Mouse (Mus musculus): ENCODE measurements around the gene Gemin4. TPM values are rescaled to one million over a fixed set of nuclear protein-coding genes. Genes with fewer than 3 reads are reported as not detected.
"Not testable (repeated sequence)": the region's sequence is repeated elsewhere in the genome, so short reads cannot be mapped to it uniquely, and the experiment has no call there.

The Gemin4 gene
- total RNA-seq, 2 experiments from 2014 or later: 5.3 to 6.6 TPM

DNA sequence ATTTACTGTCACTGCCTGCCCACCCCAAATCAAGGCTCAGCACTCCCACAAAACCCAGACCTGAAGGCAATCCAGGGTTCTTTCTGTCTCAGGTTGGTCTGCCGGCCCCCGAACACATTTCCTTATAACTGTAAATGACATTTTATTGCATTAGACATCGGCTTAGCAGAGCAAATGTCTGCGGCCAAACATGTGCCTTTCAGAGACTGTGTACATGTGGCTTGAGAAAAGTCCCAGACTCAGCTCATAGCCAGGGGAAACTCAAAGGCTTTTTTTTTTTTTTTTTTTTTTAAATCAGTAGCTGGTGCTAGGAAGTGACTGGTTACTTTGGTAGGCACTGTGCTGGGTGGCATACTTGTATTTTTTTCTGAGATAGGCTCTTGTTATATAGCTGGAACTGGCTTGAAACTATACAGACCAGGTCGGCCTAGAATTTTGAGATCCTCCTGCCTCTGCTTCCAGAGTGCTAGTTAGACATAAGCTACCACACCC, 1.4 kb downstream of the Gemin4 start:
- DNase-seq: no peak

DNA sequence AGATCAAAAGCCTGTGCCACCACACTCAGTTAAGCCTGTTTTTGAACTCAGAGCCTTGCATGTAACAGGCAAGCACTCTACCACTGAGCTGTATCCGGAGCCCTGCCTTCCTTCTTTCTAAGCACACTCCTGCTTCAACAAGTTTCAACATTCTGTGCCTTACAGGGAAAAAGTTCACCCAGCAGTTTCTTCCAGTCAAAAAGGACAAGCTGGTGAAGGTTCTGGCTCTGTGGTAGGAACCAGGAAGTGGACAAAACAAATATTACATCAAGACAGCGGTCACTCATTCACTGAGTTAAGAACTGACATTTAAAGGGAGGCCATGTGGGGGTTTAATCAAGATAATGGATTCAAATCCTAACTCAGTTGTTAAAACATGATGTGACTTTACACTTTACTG, 2.5 kb downstream of the Gemin4 start:
- DNase-seq: no peak

DNA sequence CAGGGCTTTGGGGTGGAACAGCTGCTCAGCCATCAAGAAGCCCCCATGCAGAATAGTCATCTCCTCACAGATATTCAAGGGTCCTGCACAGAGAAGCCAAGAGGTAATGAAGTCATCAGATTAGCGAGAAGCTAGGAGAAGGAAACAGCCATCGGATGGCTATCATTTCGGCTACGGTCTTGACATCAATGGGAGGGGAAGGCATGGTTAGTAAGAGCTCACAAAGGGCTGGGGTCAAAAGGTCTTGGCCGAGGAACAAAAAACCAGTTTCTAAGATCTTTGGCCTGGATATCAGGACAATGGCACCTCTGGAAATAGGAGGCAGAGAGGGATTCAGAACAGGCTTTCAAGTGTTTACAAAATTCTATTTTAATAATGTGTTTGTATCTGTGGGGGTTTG, 3.6 kb downstream of the Gemin4 start:
- DNase-seq: no peak

DNA sequence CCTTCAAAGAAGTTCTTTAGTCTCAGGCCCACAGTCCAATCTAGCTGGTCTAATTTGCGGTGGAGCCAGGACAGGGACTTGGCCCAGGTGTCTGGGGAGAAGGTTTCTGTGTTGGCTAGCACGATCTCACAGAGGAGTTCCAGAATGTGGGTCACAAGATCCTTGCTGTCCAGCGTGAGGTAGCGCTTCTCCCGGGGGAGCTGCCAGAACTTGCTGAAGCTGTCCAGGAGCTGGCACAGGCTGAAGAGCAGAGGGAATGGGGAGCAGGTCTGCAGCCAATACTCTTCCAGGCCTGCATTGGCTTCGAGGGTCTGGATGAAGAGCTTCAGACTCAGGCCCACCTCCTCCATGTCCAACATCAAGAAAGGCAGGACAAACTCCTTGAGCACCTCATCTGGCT, 5.9 kb downstream of the Gemin4 start:
- not testable (repeated sequence) for DNase-seq

DNA sequence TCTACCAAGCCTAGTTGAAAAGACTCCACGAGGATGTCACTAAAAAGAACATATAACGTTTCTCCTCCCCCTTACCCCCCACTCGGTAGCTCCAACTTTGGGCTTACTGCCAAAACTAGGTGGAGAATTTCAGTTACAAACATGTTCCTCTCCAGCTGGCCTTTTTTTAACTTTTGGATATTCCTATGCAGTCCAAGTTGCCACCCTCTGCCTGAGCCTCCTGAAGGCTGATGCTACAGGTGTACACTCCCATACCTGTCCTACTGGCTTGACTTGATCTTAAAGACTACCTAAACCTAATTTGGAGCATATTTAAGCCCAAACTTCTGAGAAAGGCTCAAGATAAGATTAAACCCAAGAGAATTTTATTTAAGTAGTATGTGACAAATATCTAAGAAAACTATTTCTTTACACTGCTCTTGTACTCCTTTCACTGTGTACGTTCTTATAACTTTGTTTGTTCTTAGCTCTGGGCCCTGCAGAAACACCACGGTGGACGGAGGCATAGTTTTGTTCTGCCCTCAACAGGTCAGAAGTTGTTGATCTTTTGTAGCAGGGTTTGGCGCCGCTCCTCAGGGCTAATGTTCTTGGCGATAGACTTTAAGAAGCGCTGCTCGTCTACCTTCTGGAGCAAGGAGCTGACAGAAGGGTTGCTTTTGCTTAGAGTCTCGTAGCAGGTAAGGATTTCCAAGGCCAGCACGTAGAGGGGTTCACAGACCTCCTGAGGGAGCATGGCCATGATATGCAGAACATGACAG, 7.1 kb downstream of the Gemin4 start:
- DNase-seq: no peak

DNA sequence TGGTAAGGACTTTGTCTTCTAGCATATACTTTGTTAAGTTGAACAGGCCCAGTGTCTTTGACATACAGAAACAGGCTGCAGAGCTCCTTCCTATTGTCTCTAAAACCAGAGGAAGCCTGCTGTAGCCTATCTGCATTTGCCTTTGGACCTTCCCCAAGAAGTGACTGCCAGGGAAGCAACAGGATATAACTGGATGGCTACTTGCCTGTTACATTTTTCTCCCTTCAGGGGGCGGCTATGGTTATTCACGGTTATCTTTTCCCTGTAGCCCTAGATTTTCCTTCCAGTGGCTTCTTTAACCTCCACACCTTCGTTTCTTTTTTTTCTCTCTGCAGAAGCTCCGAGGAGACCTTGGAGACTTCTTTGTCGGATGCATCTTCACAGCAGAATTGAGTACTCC, 10.7 kb downstream of the Gemin4 start:
- peak; percentile 11 for DNase-seq

DNA sequence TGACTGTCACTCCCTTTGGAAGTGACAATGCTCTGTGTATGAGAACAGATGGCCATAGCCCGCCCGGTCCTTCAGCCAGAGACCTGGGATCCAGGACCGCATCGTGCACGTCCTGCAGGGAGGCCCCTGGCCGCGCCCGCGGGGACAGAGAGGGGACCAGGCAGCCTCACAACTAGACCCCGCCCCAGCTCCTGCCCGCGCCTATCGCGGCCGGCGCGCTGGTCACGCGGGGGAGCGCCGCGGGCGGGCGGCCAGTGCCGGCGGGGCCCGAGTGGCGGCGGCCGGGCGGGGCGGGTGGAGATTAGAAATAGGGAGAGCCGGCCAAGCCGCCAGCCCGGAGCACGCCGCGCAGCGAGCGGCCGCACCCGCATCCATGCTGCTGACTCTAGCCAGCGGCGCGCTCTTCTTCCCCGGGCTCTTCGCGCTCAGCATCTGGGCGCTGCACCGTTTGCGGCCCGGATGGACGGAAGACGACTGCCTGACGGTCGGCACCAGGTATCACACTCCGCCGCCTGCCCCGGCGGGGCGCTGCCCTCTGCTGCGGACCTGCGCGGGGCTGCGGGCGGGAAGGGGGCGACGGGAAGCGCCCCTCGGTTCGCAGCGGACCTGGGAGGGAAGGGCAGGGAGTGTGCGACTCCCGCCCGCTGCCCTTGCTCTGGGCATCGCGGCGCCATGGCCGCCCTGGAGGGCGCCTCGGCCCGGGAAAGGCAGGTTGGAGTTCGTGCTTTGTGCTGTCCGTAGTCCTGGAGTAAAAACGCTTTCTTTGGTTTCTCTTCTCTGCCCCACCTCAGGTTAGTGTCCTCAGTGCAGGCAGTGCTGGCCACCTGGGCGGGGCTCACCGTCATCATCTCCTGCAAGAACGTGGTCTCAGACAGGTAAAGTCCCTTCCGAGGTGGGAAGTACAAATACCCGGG, 15.4 kb downstream of the Gemin4 start:
- DNase-seq: peak; percentile 90

DNA sequence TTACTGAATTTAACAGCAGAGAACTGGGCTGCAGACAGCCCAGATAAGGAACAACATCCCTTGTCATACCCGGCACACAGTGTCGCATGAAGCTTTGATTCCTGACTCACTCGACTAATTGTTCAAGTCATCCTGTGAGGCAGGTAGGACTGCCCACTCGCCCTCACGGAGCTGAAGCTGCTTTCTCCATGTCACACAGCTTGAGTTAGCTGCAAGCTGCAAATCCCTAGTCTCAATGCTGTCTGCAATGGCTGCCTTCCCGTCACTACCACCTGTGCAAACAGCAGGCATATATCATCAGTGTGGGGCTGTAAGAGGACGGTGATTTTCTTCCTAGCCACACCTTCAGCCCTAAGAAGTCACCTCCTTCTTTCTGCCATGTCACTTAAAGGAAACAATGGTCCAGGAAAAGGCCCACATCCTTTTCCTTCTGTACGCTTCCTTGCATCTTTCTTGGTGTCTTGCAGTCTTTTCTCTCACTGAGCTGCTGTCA, 20.4 kb downstream of the Gemin4 start:
- DNase-seq: no peak

DNA sequence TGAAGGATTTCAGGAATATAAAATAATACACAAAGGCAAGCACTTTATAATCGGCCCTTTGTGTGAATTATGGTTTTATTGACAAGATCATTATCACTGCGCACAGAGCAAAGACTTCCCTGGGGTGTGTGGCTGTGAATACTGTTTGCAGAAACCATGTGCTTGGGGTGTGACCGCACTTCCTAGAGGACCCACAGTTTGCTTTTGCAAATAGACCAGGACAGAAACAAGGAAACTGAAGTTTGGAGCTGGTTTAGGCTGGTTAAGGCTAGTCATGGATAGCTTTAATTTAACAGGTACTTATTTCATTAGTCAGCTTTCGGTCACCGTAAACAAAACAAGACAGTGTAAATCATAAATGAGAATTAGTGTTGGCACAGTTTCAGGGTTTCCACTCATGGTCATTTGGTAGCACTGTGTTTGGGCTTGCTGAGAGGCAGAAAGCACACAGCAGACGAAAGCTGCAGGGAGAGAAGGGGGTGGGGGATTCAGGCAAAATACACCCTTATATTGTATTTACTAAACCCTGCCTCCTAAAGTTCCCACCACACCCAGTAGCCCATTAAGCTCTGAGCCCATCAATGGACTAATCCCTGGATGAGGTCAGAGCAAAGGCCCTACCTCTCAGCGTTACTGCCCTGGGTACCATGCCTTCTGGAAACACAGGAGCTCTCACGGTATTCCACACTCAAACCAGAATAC, 21.0 kb downstream of the Gemin4 start:
- no peak for DNase-seq

DNA sequence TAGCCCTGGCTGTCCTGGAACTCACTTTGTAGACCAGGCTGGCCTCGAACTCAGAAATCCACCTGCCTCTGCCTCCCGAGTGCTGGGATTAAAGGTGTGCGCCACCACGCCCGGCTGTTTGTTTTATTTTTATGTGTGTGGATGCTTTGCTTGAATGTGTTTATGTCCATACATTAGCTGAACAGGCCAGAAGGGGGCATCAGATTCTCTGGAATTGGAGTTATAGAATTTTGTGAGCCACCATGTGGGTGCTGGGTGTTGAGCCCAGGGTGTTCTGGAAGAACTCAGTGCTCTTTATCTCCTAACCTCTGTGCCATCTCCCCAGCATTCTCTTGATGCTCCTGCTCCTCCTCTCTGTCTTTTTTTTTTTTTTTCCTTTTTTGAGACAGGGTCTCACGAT, 30.6 kb downstream of the Gemin4 start:
- DNase-seq: no peak

DNA sequence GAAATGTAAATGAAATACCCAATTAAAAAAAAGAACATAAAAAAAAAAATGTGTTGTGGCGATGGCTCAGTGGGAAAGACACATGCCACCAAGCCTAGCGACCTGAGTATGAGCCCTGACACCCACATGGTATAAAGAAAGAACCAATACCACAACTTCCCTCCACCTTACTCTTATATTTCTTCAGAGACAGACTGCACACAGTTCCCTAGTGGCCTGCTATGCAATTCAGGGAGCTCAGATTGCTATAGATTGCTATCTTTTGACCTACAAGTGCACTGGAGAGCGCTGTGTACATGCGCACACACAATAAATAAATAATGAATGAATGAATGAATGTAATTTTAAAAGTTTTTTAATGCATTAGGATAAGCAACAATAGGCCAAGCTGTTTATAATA, 33.7 kb downstream of the Gemin4 start:
- no peak for DNase-seq

DNA sequence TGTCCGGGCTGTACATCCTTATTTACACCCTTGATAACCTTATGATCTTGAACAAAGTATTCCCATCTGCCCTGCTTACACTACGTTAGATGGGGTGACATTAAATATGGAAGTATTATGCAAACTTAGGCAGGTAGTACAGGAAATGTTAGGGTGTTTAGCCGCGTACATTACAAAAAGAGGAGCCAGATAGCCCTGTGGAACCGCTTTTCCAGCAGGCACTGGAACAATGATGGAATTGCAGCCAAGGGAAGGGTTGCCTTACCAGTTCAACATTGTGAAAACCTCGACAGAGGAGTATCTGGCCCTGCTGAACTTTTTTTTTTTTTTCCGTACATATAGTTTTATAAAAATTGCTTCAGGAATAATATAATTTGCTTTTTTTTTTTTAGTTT, 37.3 kb downstream of the Gemin4 start:
- DNase-seq: no peak

DNA sequence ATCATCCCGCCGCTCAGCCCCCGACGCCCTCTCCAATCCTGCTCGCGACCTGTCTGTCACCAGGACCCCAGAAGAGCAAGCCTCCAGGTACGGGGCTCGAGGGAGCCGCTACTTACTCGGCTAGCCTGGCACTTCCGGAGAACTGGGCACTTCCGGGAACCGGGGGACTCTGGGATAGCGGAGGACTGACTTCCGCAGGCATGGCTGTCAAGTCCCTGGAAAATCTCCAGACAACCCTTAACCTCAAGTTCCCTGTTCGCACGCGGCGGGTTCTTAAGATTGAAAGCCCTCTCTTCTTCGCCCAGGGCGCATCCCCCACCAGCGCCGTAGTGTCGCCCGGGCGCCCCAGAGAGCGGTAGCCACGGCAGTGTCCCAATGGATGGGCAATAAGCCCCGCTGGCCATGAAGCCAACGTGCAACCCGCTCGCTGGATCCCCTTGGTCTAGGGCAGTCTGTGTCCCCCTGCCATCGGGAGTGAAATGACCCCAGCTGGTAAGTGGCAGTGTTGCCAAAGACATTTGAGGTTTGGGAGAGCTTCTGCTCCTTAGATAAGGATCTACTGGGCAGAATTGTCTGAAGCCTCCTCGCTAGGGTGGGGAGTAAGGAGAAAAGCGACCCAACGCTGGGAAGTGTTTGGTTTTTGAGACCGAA, 37.8 kb downstream of the Gemin4 start, which contains the start of the genes Vps53 and Fam57a:
Gene Vps53 (minus strand): TSS at position 153 of the 651 bp plus-strand sequence.
Gene Fam57a (plus strand): TSS at position 177 of the 651 bp plus-strand sequence.
- peak; percentile 87 for DNase-seq

DNA sequence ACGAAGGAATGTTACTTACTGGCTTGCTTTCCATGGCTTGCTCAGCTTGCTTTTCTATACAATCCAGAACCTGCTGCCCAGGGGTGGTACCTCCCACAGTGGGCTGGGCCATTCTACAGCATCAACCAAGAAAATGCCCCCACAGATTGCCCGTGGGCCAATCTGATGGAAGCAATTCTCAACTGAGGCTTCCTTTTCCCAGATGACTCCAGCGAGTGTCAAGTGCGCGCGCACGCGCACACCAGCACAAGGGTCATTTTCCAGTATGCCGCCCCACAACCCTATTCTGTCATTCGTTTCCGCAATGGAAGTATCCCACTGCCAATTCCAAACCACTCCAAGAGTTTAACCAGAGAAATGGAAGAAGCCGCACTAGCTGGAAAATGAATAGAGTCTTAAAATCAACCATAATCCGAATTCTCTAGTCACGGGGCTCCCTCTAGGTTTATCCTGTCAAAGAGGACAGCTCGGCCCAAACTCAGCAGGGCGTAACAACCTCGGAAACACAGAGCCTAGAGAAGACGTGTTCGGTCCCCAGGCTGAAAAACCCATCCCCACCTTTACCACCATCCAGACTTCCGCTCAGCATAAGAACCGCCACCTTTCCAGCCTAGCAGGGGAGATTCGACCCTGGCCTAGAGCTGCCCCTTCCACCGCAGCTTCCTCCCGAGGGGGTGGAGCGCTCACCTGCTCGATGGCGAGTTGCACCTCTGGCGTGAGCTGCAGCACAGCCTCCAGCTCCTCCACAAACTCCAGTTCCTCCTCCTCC, 38.6 kb downstream of the Gemin4 start:
- peak; percentile 30 for DNase-seq

DNA sequence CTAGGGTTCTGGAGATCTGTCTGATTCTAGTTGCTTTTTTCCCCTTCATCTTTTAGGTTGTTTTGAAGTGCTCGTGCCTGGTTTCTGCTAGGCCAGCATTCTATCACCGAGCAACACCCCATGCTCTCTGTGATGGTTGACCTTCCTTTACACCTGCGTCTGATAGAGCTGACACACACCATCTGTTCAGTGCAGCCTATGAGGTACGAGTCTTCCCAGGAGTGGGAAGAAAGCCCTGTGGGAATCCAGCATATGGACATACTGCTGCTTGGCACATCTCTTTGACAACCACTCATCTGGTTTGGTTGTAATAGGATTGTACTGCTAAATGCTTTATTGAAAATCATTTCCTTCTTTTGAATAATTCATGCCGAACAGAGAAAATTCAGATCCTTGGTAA, 47.3 kb downstream of the Gemin4 start:
- DNase-seq: no peak

DNA sequence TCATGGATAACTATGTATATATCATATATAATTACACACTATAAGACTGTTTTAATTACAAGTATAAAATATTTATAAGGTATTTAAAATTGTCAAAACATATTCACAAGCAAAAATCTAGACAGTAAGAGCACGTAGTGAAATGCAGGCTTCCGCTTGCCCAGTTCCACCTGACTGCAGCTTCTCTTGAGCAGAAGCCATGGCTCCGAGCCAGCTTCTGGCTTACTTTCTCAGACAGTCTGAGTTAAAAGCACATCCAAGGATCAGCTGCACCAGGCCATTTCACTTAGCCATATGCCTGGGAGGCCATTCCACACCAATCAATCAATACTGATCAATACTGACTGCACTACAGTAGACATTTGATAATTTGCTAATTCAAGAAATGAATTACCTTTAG, 48.5 kb downstream of the Gemin4 start:
- no peak for DNase-seq

DNA sequence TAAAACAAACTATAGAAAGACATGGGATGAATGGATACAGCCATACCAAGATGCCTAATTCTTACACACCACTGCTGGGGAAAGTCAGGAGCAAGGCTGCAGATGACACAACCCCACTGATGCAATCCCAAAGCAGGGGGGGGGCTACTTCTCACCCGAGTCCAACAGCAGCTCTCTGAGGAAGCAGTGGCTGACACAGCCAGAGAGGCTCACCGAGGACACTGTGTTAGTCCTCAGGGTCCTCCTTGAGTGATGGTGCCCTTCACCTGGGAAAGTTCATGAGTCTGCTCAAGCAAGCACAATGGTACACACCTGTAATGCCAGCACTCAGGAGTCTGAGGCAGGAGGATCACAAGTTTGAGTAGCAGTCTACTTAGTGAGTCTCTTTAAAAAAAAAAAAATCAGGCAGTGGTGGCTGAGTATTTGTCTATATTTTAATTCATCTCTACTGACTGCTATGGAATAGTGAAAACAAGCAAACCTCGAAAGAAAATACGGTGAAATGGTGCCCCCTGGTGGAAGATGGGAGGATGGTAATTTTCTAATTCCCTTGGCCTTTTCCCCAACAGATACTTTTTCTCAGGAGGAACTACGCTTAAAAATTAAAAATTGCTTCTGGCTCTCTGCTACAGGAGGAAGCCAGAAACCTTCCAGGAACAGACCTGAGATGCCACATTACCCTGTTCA, 50.2 kb downstream of the Gemin4 start:
- peak; percentile 84 for DNase-seq

DNA sequence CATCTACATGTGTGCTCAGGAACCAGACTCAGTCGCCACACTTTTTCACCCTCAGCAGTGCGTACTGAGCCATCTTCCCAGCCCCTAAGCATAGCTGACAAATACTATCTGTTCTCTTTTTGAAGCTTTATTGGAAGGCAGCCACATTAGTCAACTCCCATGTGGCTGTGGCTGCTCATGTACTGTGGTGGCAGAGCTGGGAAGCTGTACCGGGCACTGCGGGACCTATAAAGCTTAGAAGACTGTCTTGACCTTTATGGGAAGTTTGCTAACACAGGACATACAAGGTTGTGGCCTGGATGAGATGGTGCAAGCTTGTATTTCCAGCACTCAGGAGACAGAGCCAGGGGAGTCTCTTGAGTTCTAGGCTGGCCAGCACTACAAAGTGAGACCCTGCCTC, 50.8 kb downstream of the Gemin4 start:
- DNase-seq: no peak
